Mouse (Mus musculus) hindbrain, embryonic 12.5 days (tissue): Measurements from ENCODE around the gene Pfkfb2. TPM values are rescaled to one million over a fixed set of nuclear protein-coding genes. Genes with fewer than 3 reads are reported as not detected.
A peak's percentile ranks its signal among the peaks of the same experiment; 100 is the strongest.

Source experiments
- ATAC-seq: fragments of 200-750 bp; cut with Nextera tagmentation; 2 replicates; pipeline ENCODE4 v1.8.0; 2017; ENCODE audit warnings: moderate TSS enrichment; ENCODE audit not compliant: low FRiP score
- H3K27ac ChIP-seq: fragments of 300-500 bp; sonication (generic); 2 replicates; pipeline ENCODE4 v1.5.1; 2016; ENCODE audit warnings: mild to moderate bottlenecking
- H3K27me3 ChIP-seq: fragments of 300-500 bp; sonication (generic); 2 replicates; pipeline ENCODE4 v1.6.1; 2016; ENCODE audit warnings: mild to moderate bottlenecking
- H3K36me3 ChIP-seq: fragments of 300-500 bp; sonication (generic); 2 replicates; pipeline ENCODE4 v1.6.1; 2016; ENCODE audit warnings: mild to moderate bottlenecking
- H3K4me1 ChIP-seq: fragments of 300-500 bp; sonication (generic); 2 replicates; pipeline ENCODE4 v1.6.1; 2016
- H3K4me2 ChIP-seq: fragments of 300-500 bp; sonication (generic); replicated peaks from 2 replicates; pipeline ENCODE4 v1.6.1; 2016; ENCODE audit warnings: mild to moderate bottlenecking
- H3K4me3 ChIP-seq: fragments of 300-500 bp; sonication (generic); 2 replicates; pipeline ENCODE4 v1.5.1; 2016; ENCODE audit warnings: mild to moderate bottlenecking
- H3K9ac ChIP-seq: fragments of 300-500 bp; sonication (generic); 2 replicates; pipeline ENCODE4 v1.6.1; 2016; ENCODE audit warnings: mild to moderate bottlenecking, moderate library complexity
- H3K9me3 ChIP-seq: fragments of 300-500 bp; sonication (generic); replicated peaks from 2 replicates; pipeline ENCODE4 v1.6.1; 2016; ENCODE audit warnings: mild to moderate bottlenecking
- WGBS: fragments of 180-500 bp; shearing (Covaris S2); methylation state at CpG from one replicate; pipeline ENCODE4 v1.1.7; 2016; 5-methylcytosine and 5-hydroxymethylcytosine counted together
- polyA plus RNA-seq: library from polyadenylated mRNA; unstranded; fragments of >200 nt; fragmentation: Nextera tagmentation; extraction: Ambion mirVana; gene quantifications from 2 replicates; pipeline ENCODE4 v1.2.1, GENCODE M21; 2016

Pfkfb2 gene
- polyA plus RNA-seq, 1 experiment from 2014 or later, result 17.0 TPM

GRCm38 (mm10) chr1:130734452-130734851 lies 5.4 kb upstream of the Pfkfb2 start:
- H3K27ac ChIP-seq, result no peak overlapping the region
- H3K4me2 ChIP-seq, result no peak overlapping the region
- no peak overlapping the region for H3K9ac ChIP-seq
- ATAC-seq, result no peak
- H3K27me3 ChIP-seq, result peaks cover 5% of the 10 kb centered on the region; the same call in 1 of the 2 replicates
- WGBS, result 66% methylated on average over 5 of the region's 5 CpGs
- H3K36me3 ChIP-seq, result no peaks in the 10 kb centered on the region
- H3K9me3 ChIP-seq, result no peaks in the 10 kb centered on the region
- no peak overlapping the region for H3K4me3 ChIP-seq
- H3K4me1 ChIP-seq, result peaks cover 4% of the 10 kb centered on the region

GRCm38 (mm10) chr1:130733671-130734070 lies 4.6 kb upstream of the Pfkfb2 start:
- H3K9ac ChIP-seq, result no peak overlapping the region
- no peak for ATAC-seq

GRCm38 (mm10) chr1:130732706-130733658 lies 3.9 kb upstream of the Pfkfb2 start:
- H3K4me3 ChIP-seq, result no peak overlapping the region
- H3K27ac ChIP-seq, result no peak overlapping the region
- peaks cover 4% of the 10 kb centered on the region for H3K4me1 ChIP-seq
- no peaks in the 10 kb centered on the region for H3K9me3 ChIP-seq
- H3K27me3 ChIP-seq, result peaks cover 5% of the 10 kb centered on the region; the same call in 1 of the 2 replicates
- H3K4me2 ChIP-seq, result no peak overlapping the region
- no peaks in the 10 kb centered on the region for H3K36me3 ChIP-seq
- no peak overlapping the region for H3K9ac ChIP-seq
- WGBS, result 87% methylated on average over 13 of the region's 13 CpGs
- no peak for ATAC-seq

More at GRCm38 (mm10) chr1:130733671-130734070, 4.6 kb upstream of the Pfkfb2 start:
- Histone ChIP-seq H3K9me3 (no peaks in the 10 kb centered on the region), H3K36me3 (no peaks in the 10 kb centered on the region), H3K27me3 (peaks cover 5% of the 10 kb centered on the region; the same call in 1 of the 2 replicates), H3K4me3 (no peak overlapping the region), H3K4me2 (no peak overlapping the region), H3K4me1 (peaks cover 4% of the 10 kb centered on the region), H3K27ac (no peak overlapping the region)
- WGBS, result 87% methylated on average over 4 of the region's 4 CpGs

- H3K4me2 ChIP-seq, result peak within 1 kb of the TSS; percentile 23
- H3K9me3 ChIP-seq, result no peaks in the 10 kb centered on the region
- no peaks in the 10 kb centered on the region for H3K36me3 ChIP-seq
- no peak within 1 kb of the TSS for H3K9ac ChIP-seq
- no peak within 1 kb of the TSS for H3K27ac ChIP-seq
- 7% methylated on average over 10 of the region's 10 CpGs for WGBS
- H3K27me3 ChIP-seq, result no peaks in the 10 kb centered on the region
- peaks cover 4% of the 10 kb centered on the region for H3K4me1 ChIP-seq
- peak; percentile 60; the same call in 1 of the 2 replicates for ATAC-seq
- H3K4me3 ChIP-seq, result no peak within 1 kb of the TSS
These were observed 2.8 kb upstream of the Pfkfb2 start, which contains the start of gene AA986860 for GRCm38 (mm10) chr1:130731741-130732337. Gene AA986860 (plus strand): TSS chr1:130731976.

- peaks cover 4% of the 10 kb centered on the region for H3K4me1 ChIP-seq
- no peaks in the 10 kb centered on the region for H3K9me3 ChIP-seq
- H3K27ac ChIP-seq, result no peak overlapping the region
- no peak overlapping the region for H3K4me3 ChIP-seq
- no peak for ATAC-seq
- H3K27me3 ChIP-seq, result no peaks in the 10 kb centered on the region
- H3K36me3 ChIP-seq, result no peaks in the 10 kb centered on the region
- no peak overlapping the region for H3K9ac ChIP-seq
- no peak overlapping the region for H3K4me2 ChIP-seq
- 92% methylated on average over 3 of the region's 3 CpGs for WGBS
These were observed 345 bp downstream of the Pfkfb2 start for GRCm38 (mm10) chr1:130728708-130729107.

GRCm38 (mm10) chr1:130728070-130728469 lies 983 bp downstream of the Pfkfb2 start:
- no peak overlapping the region for H3K9ac ChIP-seq
- H3K4me1 ChIP-seq, result peaks cover 4% of the 10 kb centered on the region
- 78% methylated on average over 1 of the region's 1 CpGs for WGBS
- H3K4me3 ChIP-seq, result no peak overlapping the region
- H3K9me3 ChIP-seq, result no peaks in the 10 kb centered on the region
- ATAC-seq, result no peak
- H3K4me2 ChIP-seq, result no peak overlapping the region
- H3K36me3 ChIP-seq, result no peaks in the 10 kb centered on the region
- H3K27me3 ChIP-seq, result no peaks in the 10 kb centered on the region
- no peak overlapping the region for H3K27ac ChIP-seq

GRCm38 (mm10) chr1:130726396-130726795 lies 2.7 kb downstream of the Pfkfb2 start:
- Histone ChIP-seq H3K9ac (no peak overlapping the region), H3K9me3 (no peaks in the 10 kb centered on the region), H3K27me3 (no peaks in the 10 kb centered on the region), H3K27ac (no peak overlapping the region), H3K4me3 (no peak overlapping the region), H3K4me1 (no peaks in the 10 kb centered on the region), H3K36me3 (no peaks in the 10 kb centered on the region), H3K4me2 (no peak overlapping the region)
- WGBS, result 68% methylated on average over 2 of the region's 2 CpGs
- no peak for ATAC-seq

GRCm38 (mm10) chr1:130724206-130724605 lies 4.8 kb downstream of the Pfkfb2 start:
- no peak overlapping the region for H3K4me3 ChIP-seq
- no peak overlapping the region for H3K9ac ChIP-seq
- ATAC-seq, result no peak
- WGBS, result 96% methylated on average over 5 of the region's 5 CpGs
- no peak overlapping the region for H3K4me2 ChIP-seq
- no peaks in the 10 kb centered on the region for H3K9me3 ChIP-seq
- H3K27ac ChIP-seq, result no peak overlapping the region
- H3K36me3 ChIP-seq, result peaks cover 6% of the 10 kb centered on the region; the same call in 1 of the 2 replicates
- H3K4me1 ChIP-seq, result peaks cover 3% of the 10 kb centered on the region; the same call in 1 of the 2 replicates
- H3K27me3 ChIP-seq, result no peaks in the 10 kb centered on the region

- H3K4me2 ChIP-seq, result peak within 1 kb of the TSS; percentile 98
- H3K9ac ChIP-seq, result peak within 1 kb of the TSS; percentile 92
- H3K4me1 ChIP-seq, result peaks cover 17% of the 10 kb centered on the region
- ATAC-seq, result peak; percentile 74
- H3K36me3 ChIP-seq, result peaks cover 7% of the 10 kb centered on the region; the same call in 1 of the 2 replicates
- peak within 1 kb of the TSS; percentile 87 for H3K27ac ChIP-seq
- H3K9me3 ChIP-seq, result no peaks in the 10 kb centered on the region
- peak within 1 kb of the TSS; percentile 89 for H3K4me3 ChIP-seq
- no peaks in the 10 kb centered on the region for H3K27me3 ChIP-seq
- 0% methylated on average over 54 of the region's 54 CpGs for WGBS
These were observed 11.7 kb downstream of the Pfkfb2 start, which contains the start of gene Yod1 for GRCm38 (mm10) chr1:130717291-130717871. Gene Yod1 (plus strand): TSS chr1:130717327.

- peak; percentile 26 for ATAC-seq
- H3K27me3 ChIP-seq, result no peaks in the 10 kb centered on the region
- peaks cover 7% of the 10 kb centered on the region; the same call in 1 of the 2 replicates for H3K36me3 ChIP-seq
- peak overlapping the region; percentile 98 for H3K4me2 ChIP-seq
- H3K4me1 ChIP-seq, result peaks cover 17% of the 10 kb centered on the region
- H3K9ac ChIP-seq, result peak overlapping the region; percentile 92
- H3K9me3 ChIP-seq, result no peaks in the 10 kb centered on the region
- H3K27ac ChIP-seq, result peak overlapping the region; percentile 87
- WGBS, result under 1% methylated on average over 42 of the region's 42 CpGs
- H3K4me3 ChIP-seq, result peak overlapping the region; percentile 89
These were observed 12.4 kb downstream of the Pfkfb2 start for GRCm38 (mm10) chr1:130716513-130717290.

GRCm38 (mm10) chr1:130716218-130716512 lies 12.9 kb downstream of the Pfkfb2 start:
- Histone ChIP-seq H3K27ac (peak overlapping the region; percentile 87), H3K9ac (peak overlapping the region; percentile 92), H3K27me3 (no peaks in the 10 kb centered on the region), H3K4me2 (peak overlapping the region; percentile 98), H3K4me1 (peaks cover 17% of the 10 kb centered on the region), H3K4me3 (peak overlapping the region; percentile 89), H3K9me3 (no peaks in the 10 kb centered on the region), H3K36me3 (peaks cover 7% of the 10 kb centered on the region; the same call in 1 of the 2 replicates)
- ATAC-seq, result peak; percentile 33; the same call in 1 of the 2 replicates
- WGBS, result 2% methylated on average over 3 of the region's 3 CpGs
